Mouse (Mus musculus) midbrain, embryonic 13.5 days (tissue): ENCODE measurements at regions not wholly inside any gene's neighbourhood (a gene's known extent, or its start where the extent isn't known, plus 50 kb on each side); places are given as distances from the start of the nearest gene placed in this dataset.

Experiments used
- ATAC-seq: fragments of 200-750 bp; cut with Nextera tagmentation; 2 replicates; pipeline ENCODE4 v1.8.0; 2017; ENCODE audit warnings: mild to moderate bottlenecking, moderate TSS enrichment, moderate library complexity
- H3K27ac ChIP-seq: fragments of 300-500 bp; sonication (generic); 2 replicates; pipeline ENCODE4 v1.5.1; 2015; ENCODE audit warnings: inconsistent platforms, mild to moderate bottlenecking, moderate library complexity
- H3K27me3 ChIP-seq: fragments of 300-500 bp; sonication (generic); 2 replicates; pipeline ENCODE4 v1.6.1; 2015; ENCODE audit warnings: mild to moderate bottlenecking, inconsistent platforms
- H3K36me3 ChIP-seq: fragments of 300-500 bp; sonication (generic); 2 replicates; pipeline ENCODE4 v1.6.1; 2015; ENCODE audit warnings: mild to moderate bottlenecking, inconsistent platforms
- H3K4me1 ChIP-seq: fragments of 300-500 bp; sonication (generic); replicated peaks from 2 replicates; pipeline ENCODE4 v1.6.1; 2015; ENCODE audit warnings: inconsistent platforms
- H3K4me2 ChIP-seq: fragments of 300-500 bp; sonication (generic); replicated peaks from 2 replicates; pipeline ENCODE4 v1.6.1; 2015; ENCODE audit warnings: moderate library complexity, mild to moderate bottlenecking, inconsistent platforms
- H3K4me3 ChIP-seq: fragments of 300-500 bp; sonication (generic); replicated peaks from 2 replicates; pipeline ENCODE4 v1.5.1; 2015; ENCODE audit warnings: mild to moderate bottlenecking, inconsistent platforms
- H3K9ac ChIP-seq: fragments of 300-500 bp; sonication (generic); replicated peaks from 2 replicates; pipeline ENCODE4 v1.6.1; 2015; ENCODE audit warnings: mild to moderate bottlenecking, inconsistent platforms
- H3K9me3 ChIP-seq: fragments of 300-500 bp; sonication (generic); 2 replicates; pipeline ENCODE4 v1.6.1; 2016; ENCODE audit warnings: mild to moderate bottlenecking, inconsistent platforms
- WGBS: fragments of 180-500 bp; shearing (Covaris S2); methylation state at CpG from one replicate; pipeline ENCODE4 v1.1.7; 2015; 5-methylcytosine and 5-hydroxymethylcytosine counted together

- Histone ChIP-seq H3K4me3 (no peak overlapping the region), H3K27me3 (no peaks in the 10 kb centered on the region), H3K36me3 (no peaks in the 10 kb centered on the region), H3K4me1 (no peaks in the 10 kb centered on the region), H3K4me2 (no peak overlapping the region), H3K27ac (no peak overlapping the region), H3K9me3 (no peaks in the 10 kb centered on the region), H3K9ac (no peak overlapping the region)
- 81% methylated on average over 5 of the region's 5 CpGs for WGBS
- ATAC-seq = no peak
These were observed 146.0 kb upstream of the Lpp start for GRCm38 (mm10) chr16:24247291-24247690.

- ATAC-seq = no peak
- Histone ChIP-seq H3K4me2 (no peak overlapping the region), H3K36me3 (no peaks in the 10 kb centered on the region), H3K4me1 (no peaks in the 10 kb centered on the region), H3K9ac (no peak overlapping the region), H3K4me3 (no peak overlapping the region), H3K27ac (no peak overlapping the region), H3K27me3 (no peaks in the 10 kb centered on the region), H3K9me3 (no peaks in the 10 kb centered on the region)
- 78% methylated on average over 3 of the region's 3 CpGs for WGBS
These were observed 155.2 kb upstream of the Lpp start for GRCm38 (mm10) chr16:24238075-24238555.

- Histone ChIP-seq H3K4me2 (no peak overlapping the region), H3K4me3 (no peak overlapping the region), H3K27ac (no peak overlapping the region), H3K27me3 (no peaks in the 10 kb centered on the region), H3K9me3 (no peaks in the 10 kb centered on the region), H3K4me1 (no peaks in the 10 kb centered on the region), H3K36me3 (no peaks in the 10 kb centered on the region), H3K9ac (no peak overlapping the region)
- ATAC-seq = no peak
- 86% methylated on average over 3 of the region's 3 CpGs for WGBS
These were observed 155.9 kb upstream of the Lpp start for GRCm38 (mm10) chr16:24237425-24237824.

DNA sequence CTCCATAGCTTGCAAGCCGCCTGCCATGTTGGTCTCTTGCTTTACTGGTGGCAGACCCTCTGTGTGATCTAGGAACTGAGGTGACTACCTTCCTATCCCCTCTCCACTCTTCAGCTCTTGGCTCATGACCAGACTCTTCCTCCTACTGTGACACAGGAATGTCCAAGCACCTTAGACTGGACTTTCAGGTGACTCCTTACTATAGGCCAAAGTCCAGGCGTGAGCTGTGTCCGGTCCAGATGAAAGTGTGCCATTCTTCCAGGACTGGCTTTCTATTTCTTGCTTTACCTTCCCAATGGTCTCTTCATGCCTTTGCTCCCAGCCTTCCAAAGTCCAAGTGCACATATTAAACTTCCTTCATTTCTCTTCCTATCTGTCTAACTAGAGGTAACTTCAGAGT, 156.3 kb upstream of the Lpp start:
- H3K27me3 ChIP-seq = no peaks in the 10 kb centered on the region
- H3K4me1 ChIP-seq = no peaks in the 10 kb centered on the region
- H3K9me3 ChIP-seq = no peaks in the 10 kb centered on the region
- H3K36me3 ChIP-seq = no peaks in the 10 kb centered on the region
- H3K9ac ChIP-seq = no peak overlapping the region
- H3K27ac ChIP-seq = no peak overlapping the region
- no peak for ATAC-seq
- H3K4me3 ChIP-seq = no peak overlapping the region
- no peak overlapping the region for H3K4me2 ChIP-seq
- WGBS = 91% methylated on average over 3 of the region's 3 CpGs

- H3K4me3 ChIP-seq = no peak overlapping the region
- H3K27me3 ChIP-seq = no peaks in the 10 kb centered on the region
- no peak overlapping the region for H3K9ac ChIP-seq
- ATAC-seq = no peak
- H3K4me2 ChIP-seq = no peak overlapping the region
- no peaks in the 10 kb centered on the region for H3K36me3 ChIP-seq
- WGBS = 83% methylated on average over 3 of the region's 3 CpGs
- no peaks in the 10 kb centered on the region for H3K4me1 ChIP-seq
- H3K9me3 ChIP-seq = no peaks in the 10 kb centered on the region
- H3K27ac ChIP-seq = no peak overlapping the region
These were observed 156.8 kb upstream of the Lpp start for GRCm38 (mm10) chr16:24236511-24236910.

DNA sequence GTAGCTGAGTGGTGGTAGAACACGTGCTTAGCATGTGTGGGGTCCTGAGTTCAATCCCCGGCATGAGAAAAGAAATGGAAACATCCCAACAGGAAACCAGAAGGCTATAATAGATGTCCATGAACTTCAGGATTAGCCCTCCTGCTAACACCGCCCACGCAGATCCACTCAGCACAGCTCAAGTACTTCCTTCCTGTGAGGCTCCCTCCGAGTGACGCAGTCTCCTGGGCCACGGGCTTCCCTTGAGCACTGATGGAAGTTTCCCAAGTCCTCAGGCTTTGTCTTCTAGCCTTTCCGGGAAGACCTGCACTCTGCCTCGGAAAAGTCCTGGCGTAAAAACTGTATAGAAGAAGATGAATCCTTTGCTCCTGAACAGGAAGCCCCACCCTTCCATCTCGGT, 158.5 kb upstream of the Lpp start:
- WGBS = 86% methylated on average over 11 of the region's 11 CpGs
- H3K4me2 ChIP-seq = no peak overlapping the region
- ATAC-seq = no peak

DNA sequence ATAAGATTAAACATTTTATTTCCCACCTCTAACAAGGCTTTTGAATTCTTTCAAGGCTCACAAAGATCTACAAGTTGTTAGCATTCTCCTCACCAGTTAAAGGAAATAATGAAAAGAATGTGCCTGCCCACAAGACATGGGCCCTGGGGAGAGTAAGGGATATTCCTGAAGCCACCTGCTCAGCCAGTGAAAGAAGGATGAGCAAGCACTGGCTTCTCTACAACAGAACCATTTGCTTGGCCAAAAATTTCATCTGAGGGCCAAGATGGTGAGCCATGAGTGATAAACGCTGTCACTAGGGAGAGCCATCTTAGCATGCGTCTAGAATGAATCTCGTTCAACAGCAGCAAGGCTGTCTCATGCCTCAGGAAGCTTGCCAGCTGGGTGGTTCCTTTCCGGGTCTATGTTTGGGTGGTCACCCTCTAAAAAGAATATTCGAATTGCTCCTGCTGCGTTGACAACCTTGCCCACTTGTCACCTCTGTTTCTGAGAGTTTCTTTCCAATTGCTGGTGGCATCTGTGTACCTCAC, 161.2 kb upstream of the Lpp start:
- H3K27me3 ChIP-seq = no peaks in the 10 kb centered on the region
- H3K27ac ChIP-seq = no peak overlapping the region
- H3K9ac ChIP-seq = no peak overlapping the region
- no peaks in the 10 kb centered on the region for H3K36me3 ChIP-seq
- no peak for ATAC-seq
- WGBS = 95% methylated on average over 6 of the region's 6 CpGs
- H3K4me3 ChIP-seq = no peak overlapping the region
- H3K4me2 ChIP-seq = no peak overlapping the region
- H3K4me1 ChIP-seq = no peaks in the 10 kb centered on the region
- no peaks in the 10 kb centered on the region for H3K9me3 ChIP-seq

More for the DNA sequence above, 158.5 kb upstream of the Lpp start:
- Histone ChIP-seq H3K27me3 (no peaks in the 10 kb centered on the region), H3K4me3 (no peak overlapping the region), H3K36me3 (no peaks in the 10 kb centered on the region), H3K9ac (no peak overlapping the region), H3K4me1 (no peaks in the 10 kb centered on the region), H3K27ac (no peak overlapping the region), H3K9me3 (no peaks in the 10 kb centered on the region)

DNA sequence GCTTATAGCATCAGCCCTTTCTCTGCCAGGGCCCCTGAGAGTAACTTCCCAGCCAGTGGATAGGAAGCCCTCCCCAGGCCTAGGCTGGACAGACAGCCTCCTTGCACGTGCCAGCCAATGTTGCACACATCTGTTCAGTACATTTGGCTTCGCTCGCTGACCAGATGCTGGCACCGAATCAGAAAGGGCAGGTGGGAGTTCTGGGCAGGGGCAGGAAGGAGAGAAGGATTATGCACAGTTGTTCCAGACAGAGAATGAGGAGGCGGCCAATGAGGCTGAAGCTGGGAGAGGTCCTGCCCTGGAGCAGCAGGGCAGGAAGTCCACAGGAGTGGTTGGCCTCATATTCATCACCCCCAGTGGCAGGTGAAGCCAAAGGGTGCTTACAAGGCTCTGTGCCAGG, 161.8 kb upstream of the Lpp start:
- no peak for ATAC-seq
- Histone ChIP-seq H3K4me3 (no peak overlapping the region), H3K4me2 (no peak overlapping the region), H3K9ac (no peak overlapping the region), H3K27me3 (no peaks in the 10 kb centered on the region), H3K36me3 (no peaks in the 10 kb centered on the region), H3K4me1 (no peaks in the 10 kb centered on the region), H3K9me3 (no peaks in the 10 kb centered on the region), H3K27ac (no peak overlapping the region)
- 70% methylated on average over 5 of the region's 5 CpGs for WGBS

- WGBS = 76% methylated on average over 7 of the region's 7 CpGs
- no peaks in the 10 kb centered on the region for H3K27me3 ChIP-seq
- no peak overlapping the region for H3K4me3 ChIP-seq
- H3K9me3 ChIP-seq = no peaks in the 10 kb centered on the region
- ATAC-seq = no peak
- no peaks in the 10 kb centered on the region for H3K36me3 ChIP-seq
- H3K4me2 ChIP-seq = no peak overlapping the region
- H3K4me1 ChIP-seq = no peaks in the 10 kb centered on the region
- H3K9ac ChIP-seq = no peak overlapping the region
- no peak overlapping the region for H3K27ac ChIP-seq
These were observed 164.2 kb upstream of the Lpp start for GRCm38 (mm10) chr16:24229002-24229607.

GRCm38 (mm10) chr16:24225897-24226296, 167.4 kb upstream of the Lpp start:
- WGBS = 85% methylated on average over 4 of the region's 4 CpGs
- no peak for ATAC-seq
- no peaks in the 10 kb centered on the region for H3K27me3 ChIP-seq

GRCm38 (mm10) chr16:24225090-24225489, 168.2 kb upstream of the Lpp start:
- H3K27ac ChIP-seq = no peak overlapping the region
- H3K4me2 ChIP-seq = no peak overlapping the region
- H3K9me3 ChIP-seq = no peaks in the 10 kb centered on the region
- H3K4me1 ChIP-seq = no peaks in the 10 kb centered on the region
- H3K27me3 ChIP-seq = no peaks in the 10 kb centered on the region
- no peak overlapping the region for H3K9ac ChIP-seq
- H3K36me3 ChIP-seq = no peaks in the 10 kb centered on the region
- WGBS = 98% methylated on average over 1 of the region's 1 CpGs
- ATAC-seq = no peak
- no peak overlapping the region for H3K4me3 ChIP-seq

More at GRCm38 (mm10) chr16:24225897-24226296, 167.4 kb upstream of the Lpp start:
- H3K36me3 ChIP-seq = no peaks in the 10 kb centered on the region
- H3K4me1 ChIP-seq = no peaks in the 10 kb centered on the region
- no peak overlapping the region for H3K9ac ChIP-seq
- no peak overlapping the region for H3K4me2 ChIP-seq
- no peaks in the 10 kb centered on the region for H3K9me3 ChIP-seq
- H3K27ac ChIP-seq = no peak overlapping the region
- no peak overlapping the region for H3K4me3 ChIP-seq

DNA sequence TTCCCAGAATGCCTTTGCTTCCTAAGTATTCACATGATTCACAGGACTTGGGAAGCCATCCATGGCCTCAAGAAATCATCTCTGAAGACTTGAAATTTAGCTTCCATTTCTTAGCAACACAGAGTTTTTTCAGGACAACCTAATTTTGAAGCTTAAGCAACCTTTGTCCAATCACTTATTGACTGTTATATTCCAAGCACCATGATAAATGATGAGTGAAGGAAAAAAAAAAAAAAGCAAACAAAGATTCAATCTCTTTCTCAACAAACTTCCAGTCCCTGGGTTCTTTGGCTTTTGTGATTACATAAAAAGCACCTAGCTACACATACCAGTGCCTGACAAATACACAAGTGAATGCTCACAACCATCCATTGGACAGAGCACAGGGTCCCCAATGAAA, 169.4 kb upstream of the Lpp start:
- Histone ChIP-seq H3K36me3 (no peaks in the 10 kb centered on the region), H3K9ac (no peak overlapping the region), H3K9me3 (no peaks in the 10 kb centered on the region), H3K27ac (no peak overlapping the region), H3K4me3 (no peak overlapping the region), H3K4me2 (no peak overlapping the region), H3K27me3 (no peaks in the 10 kb centered on the region), H3K4me1 (no peaks in the 10 kb centered on the region)
- no peak for ATAC-seq

- ATAC-seq = no peak
- Histone ChIP-seq H3K4me3 (no peak overlapping the region), H3K27ac (no peak overlapping the region), H3K4me1 (peaks cover 2% of the 10 kb centered on the region), H3K27me3 (no peaks in the 10 kb centered on the region), H3K4me2 (no peak overlapping the region), H3K9me3 (no peaks in the 10 kb centered on the region), H3K9ac (no peak overlapping the region), H3K36me3 (no peaks in the 10 kb centered on the region)
- 82% methylated on average over 2 of the region's 2 CpGs for WGBS
These were observed 169.8 kb upstream of the Lpp start for GRCm38 (mm10) chr16:24223527-24223880.
